Mouse (Mus musculus) lung, postnatal 0 days (tissue): ENCODE measurements at regions not wholly inside any gene's neighbourhood (a gene's known extent, or its start where the extent isn't known, plus 50 kb on each side); places are given as distances from the start of the nearest gene placed in this dataset.

Experiments
- CTCF ChIP-seq: IDR thresholded peaks from 2 replicates; pipeline ENCODE4 v1.5.1; 2016; ENCODE audit warnings: antibody characterized with exemption, mild to moderate bottlenecking
- EP300 ChIP-seq: IDR thresholded peaks from 2 replicates; pipeline ENCODE4 v1.6.1; 2016; ENCODE audit warnings: antibody characterized with exemption, mild to moderate bottlenecking, control low read depth

- TF ChIP-seq CTCF (no peak), EP300 (no peak)
Observed at GRCm38 (mm10) chr1:184130897-184131296, 96.8 kb upstream of the 1700056E22Rik start.
